Mouse (Mus musculus) kidney, adult 2 months (tissue): ENCODE measurements around the gene Ncf1. TPM values are rescaled to one million over a fixed set of nuclear protein-coding genes. Genes with fewer than 3 reads are reported as not detected.

ENCODE experiments used
- DNase-seq: peaks from one replicate; pipeline ENCODE4 v3.0.0; 2021
- H3K27ac ChIP-seq: fragments of 200-500 bp; 2 replicates; pipeline ENCODE4 v1.5.1; 2012; ENCODE audit warnings: low read depth, low read length, control low read depth, inconsistent platforms; ENCODE audit not compliant: insufficient read depth
- H3K27me3 ChIP-seq: fragments of 200-500 bp; replicated peaks from 2 replicates; pipeline ENCODE4 v1.6.1; 2012; ENCODE audit warnings: mild to moderate bottlenecking, moderate library complexity, low read length, inconsistent platforms; ENCODE audit not compliant: control insufficient read depth, insufficient read depth
- H3K36me3 ChIP-seq: fragments of 200-500 bp; 2 replicates; pipeline ENCODE4 v1.6.1; 2012; ENCODE audit warnings: mild to moderate bottlenecking, moderate library complexity, low read length, inconsistent platforms; ENCODE audit not compliant: control insufficient read depth, insufficient read depth
- H3K4me1 ChIP-seq: fragments of 200-500 bp; 2 replicates; pipeline ENCODE4 v1.6.1; 2011; ENCODE audit warnings: low read length; ENCODE audit not compliant: control insufficient read depth, insufficient read depth
- H3K4me3 ChIP-seq: fragments of 200-500 bp; 2 replicates; pipeline ENCODE4 v1.5.1; 2011; ENCODE audit warnings: mild to moderate bottlenecking, low read depth, low read length, control low read depth; ENCODE audit not compliant: insufficient read depth
- CTCF ChIP-seq: fragments of 200-500 bp; conservative IDR thresholded peaks from 2 replicates; pipeline ENCODE4 v1.5.1; 2011; ENCODE audit warnings: low read depth, mild to moderate bottlenecking, control low read depth, low read length, moderate library complexity, mixed read lengths; ENCODE audit not compliant: insufficient read depth, insufficient read length
- POLR2A ChIP-seq: fragments of 200-500 bp; IDR thresholded peaks from one replicate; pipeline ENCODE4 v1.6.1; 2011; ENCODE audit warnings: low read depth, low read length, control low read depth
- WGBS: fragments of 180-500 bp; shearing (Covaris S2); methylation state at CpG from one replicate; pipeline ENCODE4 v1.1.7; 2018; 5-methylcytosine and 5-hydroxymethylcytosine counted together
- polyA plus RNA-seq: library from polyadenylated mRNA; depleted of rRNA; stranded (reverse); fragments of >200 nt; gene quantifications from 2 replicates; pipeline ENCODE4 v1.2.3, GENCODE M21; 2012; rRNA removed

Gene Ncf1
- 2.6 and 6.7 TPM in 2 replicates for polyA plus RNA-seq

GRCm38 (mm10) chr5:134229391-134229790 lies at the start of gene Ncf1:
Gene Ncf1, minus strand, starts transcription at chr5:134229625.
- Histone ChIP-seq H3K4me1 (no peaks in the 10 kb centered on the region), H3K36me3 (no peaks in the 10 kb centered on the region), H3K4me3 (no peak within 1 kb of the TSS), H3K27ac (no peak within 1 kb of the TSS), H3K27me3 (no peaks in the 10 kb centered on the region)
- TF ChIP-seq POLR2A (no peak), CTCF (no peak)
- WGBS: 95% methylated on average over 7 of the region's 7 CpGs
- DNase-seq: no peak

GRCm38 (mm10) chr5:134277109-134277508 lies 47.7 kb upstream of the Ncf1 start:
- Histone ChIP-seq H3K27ac (no peak overlapping the region), H3K4me1 (peaks cover 29% of the 10 kb centered on the region), H3K36me3 (peaks cover 3% of the 10 kb centered on the region; the same call in 1 of the 2 replicates), H3K27me3 (no peaks in the 10 kb centered on the region), H3K4me3 (no peak overlapping the region)
- 78% methylated on average over 4 of the region's 4 CpGs for WGBS
- DNase-seq: no peak
- TF ChIP-seq POLR2A: no peak
- no peak for TF ChIP-seq CTCF

- peak; percentile 47 for DNase-seq
- H3K4me3 ChIP-seq: no peak overlapping the region
- H3K27ac ChIP-seq: peak overlapping the region; percentile 81; the same call in 1 of the 2 replicates
- WGBS: 61% methylated on average over 10 of the region's 10 CpGs
- peaks cover 3% of the 10 kb centered on the region; the same call in 1 of the 2 replicates for H3K36me3 ChIP-seq
- peaks cover 34% of the 10 kb centered on the region for H3K4me1 ChIP-seq
- no peak for TF ChIP-seq CTCF
- no peak for TF ChIP-seq POLR2A
- no peaks in the 10 kb centered on the region for H3K27me3 ChIP-seq
Measured at GRCm38 (mm10) chr5:134275556-134275955, 46.1 kb upstream of the Ncf1 start.

GRCm38 (mm10) chr5:134275021-134275420 lies 45.6 kb upstream of the Ncf1 start:
- peak; percentile 89 for DNase-seq
- Histone ChIP-seq H3K27me3 (no peaks in the 10 kb centered on the region), H3K36me3 (peaks cover 3% of the 10 kb centered on the region; the same call in 1 of the 2 replicates), H3K4me3 (no peak overlapping the region), H3K27ac (peak overlapping the region; percentile 81; the same call in 1 of the 2 replicates), H3K4me1 (peaks cover 38% of the 10 kb centered on the region)
- 41% methylated on average over 11 of the region's 11 CpGs for WGBS
- no peak for TF ChIP-seq POLR2A
- TF ChIP-seq CTCF: peak; percentile 26; the same call in 1 of the 2 replicates

- H3K27me3 ChIP-seq: no peaks in the 10 kb centered on the region
- peak; percentile 43 for DNase-seq
- H3K4me3 ChIP-seq: no peak overlapping the region
- peaks cover 3% of the 10 kb centered on the region; the same call in 1 of the 2 replicates for H3K36me3 ChIP-seq
- H3K4me1 ChIP-seq: peaks cover 38% of the 10 kb centered on the region
- peak overlapping the region; percentile 77 for H3K27ac ChIP-seq
- TF ChIP-seq POLR2A (no peak), CTCF (no peak)
- 52% methylated on average over 8 of the region's 8 CpGs for WGBS
Measured at GRCm38 (mm10) chr5:134273761-134274160, 44.3 kb upstream of the Ncf1 start.

GRCm38 (mm10) chr5:134272761-134273160 lies 43.3 kb upstream of the Ncf1 start:
- Histone ChIP-seq H3K4me1 (peaks cover 31% of the 10 kb centered on the region), H3K27ac (peak overlapping the region; percentile 77), H3K4me3 (no peak overlapping the region), H3K27me3 (no peaks in the 10 kb centered on the region), H3K36me3 (peaks cover 3% of the 10 kb centered on the region; the same call in 1 of the 2 replicates)
- DNase-seq: peak; percentile 72
- TF ChIP-seq CTCF: no peak
- no peak for TF ChIP-seq POLR2A
- WGBS: 44% methylated on average over 11 of the region's 11 CpGs

GRCm38 (mm10) chr5:134271421-134271820 lies 42.0 kb upstream of the Ncf1 start:
- 53% methylated on average over 11 of the region's 11 CpGs for WGBS
- Histone ChIP-seq H3K4me1 (peaks cover 31% of the 10 kb centered on the region), H3K36me3 (peaks cover 3% of the 10 kb centered on the region; the same call in 1 of the 2 replicates), H3K4me3 (no peak overlapping the region), H3K27me3 (no peaks in the 10 kb centered on the region), H3K27ac (peak overlapping the region; percentile 68)
- no peak for TF ChIP-seq POLR2A
- peak; percentile 89 for DNase-seq
